Mouse (Mus musculus) C2C12 (cell line): ENCODE data around the gene Castor2.

Experiments used
- CEBPB ChIP-seq: IDR thresholded peaks from one replicate; pipeline ENCODE4 v1.6.1; 2011; ENCODE audit warnings: low read depth, mild to moderate bottlenecking, control low read depth, moderate library complexity
- CTCF ChIP-seq: IDR thresholded peaks from one replicate; pipeline ENCODE4 v1.5.1; 2011; ENCODE audit not compliant: control insufficient read depth, insufficient read depth, insufficient read length
- MAX ChIP-seq: IDR thresholded peaks from one replicate; pipeline ENCODE4 v1.6.1; 2011; ENCODE audit warnings: mild to moderate bottlenecking, control low read depth
- USF1 ChIP-seq: IDR thresholded peaks from one replicate; pipeline ENCODE4 v1.6.1; 2011; ENCODE audit warnings: low read depth, mild to moderate bottlenecking, control low read depth, moderate library complexity

DNA sequence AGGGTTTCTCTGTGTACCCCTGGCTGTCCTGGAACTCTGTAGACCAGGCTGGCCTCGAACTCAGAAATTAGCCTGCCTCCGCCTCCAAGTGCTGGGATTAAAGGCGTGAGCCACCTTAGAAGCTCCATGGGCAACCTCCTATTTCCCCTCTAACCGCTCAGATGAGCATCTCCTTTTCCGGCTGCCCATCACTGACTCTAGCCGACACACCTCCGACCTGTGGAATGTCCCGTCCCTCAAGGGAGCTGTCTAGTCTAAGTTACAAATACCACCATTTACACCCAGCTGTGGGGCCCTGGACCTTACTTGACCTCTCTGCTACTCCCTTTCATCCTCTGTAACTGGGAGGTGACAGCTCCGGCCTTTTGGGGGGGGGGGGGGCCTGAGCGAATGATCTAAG is 76.2 kb downstream of the Castor2 start:
- TF ChIP-seq CTCF (no peak), USF1 (no peak), MAX (no peak), CEBPB (no peak)
